Mouse (Mus musculus) lung, postnatal 10 days (tissue): ENCODE results near the gene Pappa.

Source experiments
- DNase-seq: peaks from one replicate; pipeline ENCODE4 v3.0.0; 2021

Pappa gene

DNA sequence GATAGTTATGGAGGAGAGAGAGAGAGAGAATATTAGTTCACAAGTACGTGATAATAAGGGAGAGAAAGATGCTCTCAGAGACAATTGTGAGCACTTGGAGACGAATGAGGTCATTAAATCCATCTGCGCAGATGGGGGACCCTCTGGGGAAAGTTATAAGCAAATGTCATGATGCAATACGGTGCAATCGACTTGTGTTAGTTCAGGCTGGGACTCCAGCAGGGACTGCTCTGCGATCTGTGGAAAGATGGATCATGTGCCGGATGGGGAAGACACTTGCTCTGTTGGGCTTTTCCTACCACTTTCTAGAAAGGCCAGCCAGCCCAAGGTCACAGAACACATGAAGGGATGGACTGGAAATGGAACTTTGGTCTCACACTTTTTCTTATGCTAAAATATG, 226.5 kb downstream of the Pappa start:
- peak; percentile 14 for DNase-seq

GRCm38 (mm10) chr4:65354580-65354979, 230.6 kb downstream of the Pappa start:
- no peak for DNase-seq

- DNase-seq = no peak
Measured at GRCm38 (mm10) chr4:65367135-65367534, 243.2 kb downstream of the Pappa start.

DNA sequence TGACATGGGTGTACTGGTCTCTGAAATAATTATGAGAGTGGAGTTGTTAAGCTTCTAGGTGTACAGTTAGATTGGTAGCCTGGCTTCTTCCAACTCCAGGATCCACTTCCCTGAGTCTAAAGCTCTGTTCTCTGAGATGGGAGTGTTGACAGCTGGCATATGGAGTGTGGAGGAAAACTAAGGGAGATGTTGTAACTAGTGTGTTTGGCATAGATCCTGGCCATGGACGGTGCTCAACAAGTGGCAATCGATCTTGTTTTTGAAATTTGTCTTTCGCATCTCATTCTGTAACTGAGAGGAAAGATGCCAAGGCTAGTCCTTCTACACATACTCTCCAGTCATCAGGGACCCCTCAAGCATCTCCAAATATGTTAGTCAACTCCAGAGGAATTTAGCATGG, 248.8 kb downstream of the Pappa start:
- DNase-seq = peak; percentile 41

GRCm38 (mm10) chr4:65373841-65374240, 249.9 kb downstream of the Pappa start:
- no peak for DNase-seq

- DNase-seq = no peak
Measured at GRCm38 (mm10) chr4:65376571-65376970, 252.6 kb downstream of the Pappa start.

DNA sequence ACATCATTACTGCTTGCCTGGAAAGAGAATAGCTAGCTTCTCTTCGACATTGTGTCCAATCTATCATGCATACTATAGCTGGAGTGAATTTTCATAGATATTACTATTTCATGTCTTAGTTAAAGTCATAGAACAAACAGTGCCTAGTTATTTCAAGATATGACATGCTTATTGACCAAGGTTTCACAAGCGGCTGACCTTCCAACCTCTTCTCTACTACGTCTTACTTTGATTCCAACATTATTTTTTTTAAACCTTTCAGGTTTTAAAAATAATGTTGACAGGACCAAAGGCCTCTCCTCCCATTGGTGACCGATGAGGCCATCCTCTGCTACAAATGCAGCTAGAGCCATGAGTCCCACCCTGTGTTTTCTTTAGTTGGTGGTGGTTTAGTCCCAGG, 255.5 kb downstream of the Pappa start:
- no peak for DNase-seq

DNA sequence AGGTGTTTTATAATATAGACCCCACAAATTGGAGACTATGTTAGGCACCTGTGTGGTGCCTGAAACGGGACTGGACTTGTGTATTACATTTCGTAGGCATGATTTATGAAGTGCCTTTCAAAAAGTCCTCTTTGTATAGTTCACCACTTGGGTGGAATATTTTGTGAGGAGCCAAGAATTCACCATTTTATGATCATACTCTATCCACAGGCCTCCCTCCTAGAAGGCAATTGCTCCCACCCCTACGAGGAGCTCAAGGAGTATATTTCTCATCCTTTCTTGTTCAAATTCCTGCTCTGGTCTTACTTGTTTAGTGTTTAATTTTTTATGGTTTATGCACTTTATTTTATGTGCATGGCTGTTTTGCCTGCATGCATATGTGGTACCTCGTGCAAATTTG, 259.1 kb downstream of the Pappa start:
- no peak for DNase-seq

DNA sequence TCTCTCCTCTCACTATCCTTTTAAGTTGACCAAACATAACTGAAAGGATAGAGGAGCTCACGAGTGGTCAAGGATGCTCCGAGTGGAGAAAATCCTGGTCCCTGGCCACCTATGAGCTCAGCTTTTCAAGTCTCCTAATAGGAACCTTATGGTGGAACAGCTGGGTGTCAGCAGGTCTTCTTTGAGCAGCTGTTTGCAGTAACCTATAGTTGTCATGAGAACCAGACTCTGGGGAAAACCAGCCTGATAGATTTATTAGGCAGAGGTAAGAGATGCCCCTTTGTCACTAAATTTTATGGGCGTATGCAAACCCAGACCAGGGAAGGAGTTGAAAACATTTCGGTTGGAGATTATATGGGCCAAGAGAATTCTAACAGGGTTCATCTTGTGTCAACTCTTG, 267.0 kb downstream of the Pappa start:
- DNase-seq = no peak

- no peak for DNase-seq
Measured at GRCm38 (mm10) chr4:65396806-65397205, 272.8 kb downstream of the Pappa start.

- peak; percentile 26 for DNase-seq
Measured at GRCm38 (mm10) chr4:65399457-65399856, 275.5 kb downstream of the Pappa start.

- DNase-seq = no peak
Measured at GRCm38 (mm10) chr4:65402286-65402685, 278.3 kb downstream of the Pappa start.

- peak; percentile 39 for DNase-seq
Measured at GRCm38 (mm10) chr4:65402836-65403634, 279.1 kb downstream of the Pappa start.
